Mouse (Mus musculus): ENCODE results near the gene Sdr42e1.

DNA sequence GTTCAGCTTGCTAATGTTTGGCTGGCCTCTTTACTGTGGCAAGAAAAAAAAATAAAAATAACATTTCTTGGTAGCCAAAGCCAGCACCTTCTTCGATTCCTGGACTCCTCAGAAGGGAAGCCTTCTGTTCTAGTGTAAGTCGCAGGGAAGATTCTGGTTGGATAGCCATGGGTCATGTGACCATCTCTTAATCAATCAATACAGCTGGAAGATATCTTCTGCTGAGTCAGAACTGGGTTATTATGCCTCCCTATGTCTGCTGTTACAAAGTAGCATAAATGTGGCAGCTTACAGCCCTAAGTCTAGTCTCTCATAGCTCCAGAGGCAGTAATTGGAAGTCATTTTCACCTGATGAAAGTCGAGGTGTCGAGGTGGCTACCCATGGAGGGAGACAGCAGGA lies 5.2 kb upstream of the Sdr42e1 start:
- TF ChIP-seq GATA2 (IDR thresholded peaks at IDR 0.05; ENCODE audit: borderline replicate concordance, low read depth, low read length): no peak
- TF ChIP-seq CTCF (IDR thresholded peaks at IDR 0.05; ENCODE audit: low read depth, low read length): no peak
- TF ChIP-seq GATA1 (IDR thresholded peaks at IDR 0.05; ENCODE audit: borderline replicate concordance, low read length): no peak
- no peak for TF ChIP-seq POLR2AphosphoS5 (IDR thresholded peaks at IDR 0.05; ENCODE audit: insufficient replicate concordance, low read depth, low read length)
